In the genomic region with DNA sequence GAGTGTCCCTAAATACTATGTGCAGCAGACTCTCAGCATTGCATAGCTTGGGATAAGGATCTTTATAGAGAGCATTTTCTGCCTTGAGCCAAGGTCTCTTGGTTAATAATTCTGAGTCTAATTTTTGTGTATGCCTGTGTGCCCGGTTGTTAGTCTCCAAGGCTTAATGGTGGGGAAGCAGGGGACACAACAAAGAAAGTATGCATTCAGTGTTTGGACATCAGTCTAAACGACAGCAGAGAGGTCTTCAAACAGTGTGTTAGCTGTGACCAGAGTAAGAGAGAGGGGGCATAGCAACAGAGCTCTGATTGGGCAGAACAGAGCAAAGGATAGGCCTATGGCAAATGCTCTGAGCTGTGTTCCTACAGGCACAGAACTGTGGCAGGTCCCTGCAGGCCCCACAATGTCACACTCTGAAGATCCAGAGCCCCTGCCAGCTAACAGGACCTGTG, we compare ENCODE assay signal across 8 mouse cellular contexts.
DNase-seq lines count a peak whose midpoint lies in the region; ATAC-seq and TF ChIP-seq lines count a peak whose summit lies in the region.

No protein-coding gene starts in this region.

- peak; percentile 69 for ATAC-seq in heart, embryonic 16.5 days (replicated peaks; ENCODE audit: extremely low read depth, insufficient read depth, low FRiP score)
- peak; percentile 76; the same call in 1 of the 2 replicates for ATAC-seq in embryonic facial prominence, embryonic 13.5 days (ENCODE audit: insufficient number of reproducible peaks, insufficient read depth, low FRiP score, low TSS enrichment, low read depth)
- ATAC-seq in hindbrain, postnatal 0 days: peak; percentile 99
- 0 out of 2 replicates have a peak, but pooled peaks have one; percentile 58 for ATAC-seq in midbrain, embryonic 14.5 days (ENCODE audit: low FRiP score, low TSS enrichment)

- H3K4me3 ChIP-seq in heart, embryonic 16.5 days (ENCODE audit: low read length): no peak overlapping the region
- no peak overlapping the region for H3K4me3 ChIP-seq in embryonic facial prominence, embryonic 13.5 days
- H3K4me3 ChIP-seq in hindbrain, postnatal 0 days (ENCODE audit: low read length): no peak overlapping the region
- no peak overlapping the region for H3K4me3 ChIP-seq in midbrain, embryonic 14.5 days (replicated peaks; ENCODE audit: low read depth, low read length)
- no peak overlapping the region for H3K4me3 ChIP-seq in thymus, adult 2 months (ENCODE audit: control insufficient read depth, insufficient read depth, low read length)
- H3K4me3 ChIP-seq in cerebellum, adult 2 months (replicated peaks; ENCODE audit: insufficient read depth, low read depth, low read length): no peak overlapping the region

- no peak for DNase-seq in heart, adult 9 months (ENCODE audit: low spot score in 2 of 2)
- DNase-seq in hindbrain, postnatal 0 days (ENCODE audit: low spot score): peak; percentile 79
- peak; percentile 46 for DNase-seq in midbrain, embryonic 14.5 days
- no peak for DNase-seq in thymus, adult 2 months
- no peak for DNase-seq in cerebellum, adult 2 months
- DNase-seq in layer of hippocampus, adult 9-10 months (ENCODE audit: low spot score): no peak

- no peaks in the 10 kb centered on the region for H3K4me1 ChIP-seq in heart, embryonic 16.5 days (ENCODE audit: control insufficient read depth, insufficient read depth, low read length)
- peaks cover 20% of the 10 kb centered on the region for H3K4me1 ChIP-seq in embryonic facial prominence, embryonic 13.5 days
- no peaks in the 10 kb centered on the region for H3K4me1 ChIP-seq in hindbrain, postnatal 0 days (ENCODE audit: insufficient read depth, low read length)
- H3K4me1 ChIP-seq in midbrain, embryonic 14.5 days (ENCODE audit: control insufficient read depth, insufficient read depth, low read length): no peaks in the 10 kb centered on the region
- H3K4me1 ChIP-seq in thymus, adult 2 months (replicated peaks; ENCODE audit: control insufficient read depth, insufficient read depth, low read length): no peaks in the 10 kb centered on the region
- H3K4me1 ChIP-seq in cerebellum, adult 2 months (ENCODE audit: control insufficient read depth, insufficient read depth, low read length): peaks cover 3% of the 10 kb centered on the region

- H3K36me3 ChIP-seq in heart, embryonic 16.5 days (ENCODE audit: control insufficient read depth, insufficient read depth): no peaks in the 10 kb centered on the region
- no peaks in the 10 kb centered on the region for H3K36me3 ChIP-seq in embryonic facial prominence, embryonic 13.5 days
- no peaks in the 10 kb centered on the region for H3K36me3 ChIP-seq in hindbrain, postnatal 0 days (ENCODE audit: insufficient read depth, low read length)
- H3K36me3 ChIP-seq in midbrain, embryonic 14.5 days (ENCODE audit: control insufficient read depth, insufficient read depth, low read length): no peaks in the 10 kb centered on the region
- H3K36me3 ChIP-seq in thymus, adult 2 months (ENCODE audit: control insufficient read depth, insufficient read depth, low read length): no peaks in the 10 kb centered on the region

- no peak overlapping the region for H3K9ac ChIP-seq in heart, embryonic 16.5 days (ENCODE audit: low read length)
- H3K9ac ChIP-seq in embryonic facial prominence, embryonic 13.5 days: no peak overlapping the region
- no peak overlapping the region for H3K9ac ChIP-seq in hindbrain, postnatal 0 days (replicated peaks; ENCODE audit: low read length)
- no peak overlapping the region for H3K9ac ChIP-seq in midbrain, embryonic 14.5 days (replicated peaks; ENCODE audit: low read length)

- H3K27ac ChIP-seq in heart, embryonic 16.5 days (ENCODE audit: low read length): no peak overlapping the region; the same call in 1 of the 2 replicates
- peak overlapping the region; percentile 48; the same call in 1 of the 2 replicates for H3K27ac ChIP-seq in embryonic facial prominence, embryonic 13.5 days
- H3K27ac ChIP-seq in hindbrain, postnatal 0 days: peak overlapping the region; percentile 72
- H3K27ac ChIP-seq in midbrain, embryonic 14.5 days (replicated peaks; ENCODE audit: low read depth, low read length): no peak overlapping the region
- H3K27ac ChIP-seq in thymus, adult 2 months (ENCODE audit: control insufficient read depth, insufficient read depth, low read length): no peak overlapping the region
- H3K27ac ChIP-seq in cerebellum, adult 2 months (ENCODE audit: insufficient read depth, low read length): no peak overlapping the region

- TF ChIP-seq CTCF in hindbrain, postnatal 0 days (IDR thresholded peaks at IDR 0.05; ENCODE audit: low read depth): no peak
- no peak for TF ChIP-seq CTCF in thymus, adult 2 months (IDR thresholded peaks at IDR 0.05; ENCODE audit: borderline replicate concordance, control insufficient read depth, extremely low read depth, insufficient read depth, low read length, poor library complexity)
- no peak for TF ChIP-seq CTCF in cerebellum, adult 2 months (IDR thresholded peaks at IDR 0.05; ENCODE audit: borderline replicate concordance, insufficient read depth, low read depth, low read length)

- TF ChIP-seq POLR2A in thymus, adult 2 months (IDR thresholded peaks at IDR 0.05; ENCODE audit: control insufficient read depth, extremely low read depth, insufficient read depth, low read length, poor library complexity): no peak
- TF ChIP-seq POLR2A in cerebellum, adult 2 months (IDR thresholded peaks at IDR 0.05; ENCODE audit: borderline replicate concordance, insufficient read depth, low read length): no peak

- H3K27me3 ChIP-seq in heart, embryonic 16.5 days (ENCODE audit: control insufficient read depth, insufficient read depth, low read length): no peaks in the 10 kb centered on the region
- H3K27me3 ChIP-seq in embryonic facial prominence, embryonic 13.5 days: no peaks in the 10 kb centered on the region
- no peaks in the 10 kb centered on the region for H3K27me3 ChIP-seq in hindbrain, postnatal 0 days (ENCODE audit: insufficient read depth, low read length)
- no peaks in the 10 kb centered on the region for H3K27me3 ChIP-seq in midbrain, embryonic 14.5 days (ENCODE audit: control insufficient read depth, insufficient read depth, low read length)
- H3K27me3 ChIP-seq in thymus, adult 2 months (ENCODE audit: control insufficient read depth, insufficient read depth, low read length): no peaks in the 10 kb centered on the region
- H3K27me3 ChIP-seq in cerebellum, adult 2 months (ENCODE audit: control insufficient read depth, insufficient read depth, low read length): no peaks in the 10 kb centered on the region

- H3K9me3 ChIP-seq in heart, embryonic 16.5 days (replicated peaks; ENCODE audit: control insufficient read depth, low read length): no peaks in the 10 kb centered on the region
- no peaks in the 10 kb centered on the region for H3K9me3 ChIP-seq in embryonic facial prominence, embryonic 13.5 days
- H3K9me3 ChIP-seq in hindbrain, postnatal 0 days (ENCODE audit: low read length): no peaks in the 10 kb centered on the region
- no peaks in the 10 kb centered on the region for H3K9me3 ChIP-seq in midbrain, embryonic 14.5 days (ENCODE audit: control insufficient read depth, low read length)

- no peak overlapping the region for H3K4me2 ChIP-seq in heart, embryonic 16.5 days (ENCODE audit: low read depth, low read length)
- H3K4me2 ChIP-seq in embryonic facial prominence, embryonic 13.5 days: no peak overlapping the region
- no peak overlapping the region for H3K4me2 ChIP-seq in hindbrain, postnatal 0 days (ENCODE audit: low read depth, low read length)
- no peak overlapping the region for H3K4me2 ChIP-seq in midbrain, embryonic 14.5 days (ENCODE audit: low read length)

- 51% methylated on average over 2 of the region's 2 CpGs for WGBS in heart, embryonic 16.5 days
- WGBS in embryonic facial prominence, embryonic 13.5 days: 49% methylated on average over 2 of the region's 2 CpGs
- WGBS in hindbrain, postnatal 0 days: 29% methylated on average over 2 of the region's 2 CpGs
- WGBS in midbrain, embryonic 14.5 days: 47% methylated on average over 2 of the region's 2 CpGs
- WGBS in thymus, adult 2 months: 66% methylated on average over 2 of the region's 2 CpGs
- WGBS in cerebellum, adult 2 months: 58% methylated on average over 2 of the region's 2 CpGs

Comparison
In these comparisons a context has a peak if more than half of its experiments do, and no peak if none do; other contexts are left out.
1. H3K27ac ChIP-seq: peak in embryonic facial prominence, embryonic 13.5 days (single experiment) and hindbrain, postnatal 0 days (single experiment); none in heart, embryonic 16.5 days (single experiment), midbrain, embryonic 14.5 days (single experiment), thymus, adult 2 months (single experiment) and cerebellum, adult 2 months (single experiment).
2. DNase-seq: peak in hindbrain, postnatal 0 days (single experiment) and midbrain, embryonic 14.5 days (single experiment); none in heart, adult 9 months (0 of 2), thymus, adult 2 months (single experiment), cerebellum, adult 2 months (0 of 2) and layer of hippocampus, adult 9-10 months (single experiment).
3. Peak in every context shown above with its lines, with median percentiles within 50 percentile points of each other: ATAC-seq.